Mouse (Mus musculus) megakaryocyte, adult 5-6 weeks (primary cell): ENCODE data around the gene Wipf1. TPM values are rescaled to one million over a fixed set of nuclear protein-coding genes. Genes with fewer than 3 reads are reported as not detected.

ENCODE experiments used
- ATAC-seq: 2 replicates; pipeline ENCODE4 v1.8.0; 2016; ENCODE audit warnings: mild to moderate bottlenecking, inconsistent platforms; ENCODE audit not compliant: poor library complexity, severe bottlenecking
- total RNA-seq, 2 experiments: library from RNA; stranded (forward) in 1 of 2; stranded (reverse) in 1 of 2; fragments of 153-499, 151-499 nt in 1 of 2; fragments of 221-1000, 200-1000 nt in 1 of 2; gene quantifications; 2 replicates each; pipeline versions ENCODE4 v1.2.3 to v1.2.4; 2015 to 2017

The Wipf1 gene
- total RNA-seq, 2 experiments from 2014 or later = 37.4 to 139 TPM

GRCm38 (mm10) chr2:73443985-73444384 is 85.5 kb downstream of the Wipf1 start:
- ATAC-seq = no peak

DNA sequence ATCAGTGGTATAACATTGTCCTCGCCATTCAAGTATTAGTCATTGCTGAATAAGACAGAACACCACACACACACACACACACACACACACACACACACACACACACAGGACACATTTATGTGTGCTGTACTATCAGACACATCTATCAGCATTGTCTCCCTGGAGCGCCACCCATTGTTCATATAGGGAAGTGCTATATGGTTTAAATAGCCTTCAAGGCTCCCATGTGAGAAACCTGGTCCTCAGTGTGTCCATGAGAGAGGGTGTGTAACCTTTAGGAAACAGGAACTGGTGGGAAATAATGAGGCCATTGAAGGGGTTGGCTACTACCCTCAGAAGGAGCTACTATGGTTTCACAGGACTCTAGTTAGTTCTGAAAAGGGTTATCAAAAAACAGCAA is 87.5 kb downstream of the Wipf1 start:
- peak; percentile 35; the same call in 1 of the 2 replicates for ATAC-seq

- ATAC-seq = no peak
These were observed 89.2 kb downstream of the Wipf1 start for GRCm38 (mm10) chr2:73440319-73440718.

- ATAC-seq = no peak
These were observed 92.6 kb downstream of the Wipf1 start for GRCm38 (mm10) chr2:73436976-73437375.

- no peak for ATAC-seq
These were observed 93.7 kb downstream of the Wipf1 start for GRCm38 (mm10) chr2:73435847-73436246.

GRCm38 (mm10) chr2:73431959-73432396 is 97.6 kb downstream of the Wipf1 start:
- no peak for ATAC-seq

DNA sequence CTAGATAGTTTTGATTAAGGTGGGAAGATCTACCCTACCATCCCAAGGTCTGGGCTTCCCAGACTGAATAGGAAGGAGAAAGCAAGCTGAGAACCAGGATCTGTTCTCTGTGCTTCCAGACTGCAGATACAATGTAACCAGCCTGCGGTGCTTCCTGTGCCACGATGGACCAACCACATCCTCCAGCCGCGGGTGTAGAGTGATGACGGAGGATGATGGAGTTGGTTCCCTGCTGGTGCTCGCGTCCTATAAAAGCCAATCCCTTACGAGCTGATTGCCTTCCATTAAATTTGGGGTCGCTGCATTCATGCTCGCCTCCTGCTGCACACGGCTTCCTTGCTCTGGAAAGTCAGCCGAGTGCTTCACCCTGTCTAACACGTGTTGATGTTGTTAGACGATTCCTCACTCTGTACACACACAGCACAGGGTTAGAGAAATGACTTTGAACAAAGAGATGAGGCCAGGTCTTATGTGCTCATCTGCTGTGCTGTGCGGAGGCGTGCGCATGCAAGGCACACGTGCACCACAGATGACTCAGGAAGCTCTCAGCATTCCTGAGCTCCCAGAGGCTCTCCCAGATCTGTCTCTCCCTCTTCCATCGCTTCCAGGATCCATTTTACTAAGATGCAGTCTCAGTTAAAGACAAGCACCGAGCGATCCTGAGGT is 100.6 kb downstream of the Wipf1 start:
- ATAC-seq = 0 out of 2 replicates have a peak, but pooled peaks have one; percentile 32

DNA sequence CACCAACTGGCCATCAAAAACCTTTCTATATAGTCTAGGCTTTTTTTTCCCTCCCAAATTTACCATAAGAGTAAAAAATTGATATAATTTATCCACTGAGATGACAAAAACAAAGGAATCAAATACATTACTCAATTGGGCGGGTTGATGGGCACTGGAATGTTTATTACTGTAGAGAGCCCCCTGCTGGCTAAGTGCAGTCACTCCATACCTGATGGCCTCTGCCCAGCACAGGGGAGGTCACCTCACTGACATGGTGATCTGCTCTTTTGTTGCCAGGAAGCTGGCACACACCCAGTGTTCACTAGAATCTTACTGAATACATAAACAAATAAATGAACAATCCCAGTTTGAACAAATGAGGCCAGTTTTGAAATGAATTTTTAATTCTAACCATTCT is 102.2 kb downstream of the Wipf1 start:
- ATAC-seq = peak; percentile 85

DNA sequence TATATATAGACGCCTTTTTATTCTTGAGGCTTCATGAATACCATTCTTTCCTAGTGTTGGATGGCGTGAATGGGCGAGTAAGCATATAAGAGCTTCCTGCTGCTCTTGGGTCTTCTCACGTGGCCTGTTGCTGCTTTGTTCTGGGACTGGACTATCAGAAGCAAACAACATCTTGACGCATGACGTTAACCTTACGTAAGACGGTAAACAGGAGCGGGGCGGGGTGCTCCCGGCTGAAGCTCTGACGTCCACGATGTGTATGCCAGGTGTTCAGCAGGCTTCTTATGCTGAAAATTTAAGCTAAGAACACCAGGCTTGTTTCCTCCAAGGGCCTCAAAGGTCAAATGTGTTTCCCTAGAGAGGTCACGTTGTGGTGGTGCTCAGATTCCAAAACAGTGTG is 103.7 kb downstream of the Wipf1 start:
- no peak for ATAC-seq

DNA sequence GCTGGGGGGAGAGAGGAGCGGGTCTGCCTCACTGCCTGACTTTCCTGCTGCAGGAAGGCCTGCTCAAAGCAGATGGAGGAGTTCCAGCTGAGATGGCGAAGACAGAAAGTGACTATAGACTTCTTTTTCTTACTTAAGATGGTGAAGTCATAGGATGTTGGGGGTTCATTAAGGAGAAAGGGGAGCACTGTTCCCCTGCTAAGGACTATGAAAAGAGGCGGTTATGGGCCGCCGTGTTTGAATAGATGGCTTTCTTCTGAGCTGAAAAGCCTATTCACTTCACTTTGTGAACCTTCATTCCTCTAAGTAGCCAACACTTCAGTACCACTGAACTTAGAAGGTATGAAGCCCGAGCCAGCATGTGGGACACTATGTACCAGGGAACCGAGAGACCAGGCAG is 109.8 kb downstream of the Wipf1 start:
- no peak for ATAC-seq

GRCm38 (mm10) chr2:73419285-73419684 is 110.2 kb downstream of the Wipf1 start:
- ATAC-seq = peak; percentile 74

GRCm38 (mm10) chr2:73415892-73416291 is 113.6 kb downstream of the Wipf1 start:
- ATAC-seq = no peak

DNA sequence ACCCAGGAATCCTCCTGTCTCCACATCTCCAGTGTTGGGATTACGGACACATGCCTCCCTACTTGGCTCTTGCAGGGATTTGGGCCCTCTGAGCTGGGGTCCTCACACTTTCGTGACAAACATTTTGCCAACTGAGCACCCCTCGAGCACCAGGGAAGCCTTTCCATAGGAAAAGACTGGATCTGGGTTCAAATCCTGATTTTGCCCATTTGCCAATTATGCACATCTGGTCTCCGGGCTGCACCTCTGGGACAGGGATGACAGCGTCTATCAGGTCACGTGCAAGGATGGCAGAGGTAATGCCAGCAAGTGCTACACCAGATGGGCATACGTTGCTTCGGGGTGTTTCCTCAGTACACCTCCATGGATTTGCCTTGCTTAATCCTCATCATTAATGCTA is 119.5 kb downstream of the Wipf1 start:
- no peak for ATAC-seq

GRCm38 (mm10) chr2:73407662-73408061 is 121.9 kb downstream of the Wipf1 start:
- ATAC-seq = no peak

GRCm38 (mm10) chr2:73406336-73406915 is 123.1 kb downstream of the Wipf1 start:
- no peak for ATAC-seq

GRCm38 (mm10) chr2:73404980-73405379 is 124.6 kb downstream of the Wipf1 start:
- ATAC-seq = no peak

- no peak for ATAC-seq
These were observed 125.1 kb downstream of the Wipf1 start for GRCm38 (mm10) chr2:73404442-73404841.

- no peak for ATAC-seq
These were observed 126.0 kb downstream of the Wipf1 start for GRCm38 (mm10) chr2:73403385-73404013.

DNA sequence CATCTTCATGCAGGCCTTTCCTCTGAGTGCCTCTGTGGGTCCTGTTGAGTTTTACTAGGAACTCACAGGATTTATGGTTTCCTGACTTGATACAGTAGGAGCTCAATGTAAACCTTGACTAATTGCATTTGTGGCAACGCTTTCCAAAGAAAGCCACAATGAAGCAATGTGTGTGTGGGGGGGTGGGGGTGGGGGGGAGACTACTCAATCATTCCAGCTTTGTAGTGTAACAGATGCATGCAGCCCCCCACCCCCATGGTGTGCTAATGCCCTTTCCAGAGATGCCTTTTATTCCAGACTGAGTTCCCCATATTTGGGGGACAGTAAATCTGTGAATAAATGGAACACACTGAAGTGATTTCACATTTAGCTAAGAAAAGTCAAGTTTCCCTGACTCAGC is 127.8 kb downstream of the Wipf1 start:
- no peak for ATAC-seq

DNA sequence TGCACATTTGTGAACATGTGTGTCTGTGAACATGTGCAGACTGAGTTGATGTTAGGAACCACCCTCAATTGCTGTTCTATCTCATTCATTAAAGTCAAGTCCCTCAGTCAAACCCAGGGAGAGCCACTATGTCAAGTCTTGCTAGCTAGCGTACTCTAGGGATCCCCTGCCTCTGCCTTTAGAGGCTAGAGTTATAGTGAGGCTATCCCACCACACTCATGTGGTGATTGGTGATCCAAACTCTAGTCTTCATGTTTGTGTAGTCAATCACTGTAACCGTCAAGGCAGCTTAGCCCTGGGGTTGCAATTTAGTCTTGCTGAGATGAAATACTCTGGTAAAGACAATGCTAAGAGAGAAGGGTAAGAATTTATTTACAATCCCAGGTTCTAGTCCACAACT is 132.1 kb downstream of the Wipf1 start:
- ATAC-seq = no peak

GRCm38 (mm10) chr2:73396828-73397325 is 132.7 kb downstream of the Wipf1 start:
- ATAC-seq = peak; percentile 70

DNA sequence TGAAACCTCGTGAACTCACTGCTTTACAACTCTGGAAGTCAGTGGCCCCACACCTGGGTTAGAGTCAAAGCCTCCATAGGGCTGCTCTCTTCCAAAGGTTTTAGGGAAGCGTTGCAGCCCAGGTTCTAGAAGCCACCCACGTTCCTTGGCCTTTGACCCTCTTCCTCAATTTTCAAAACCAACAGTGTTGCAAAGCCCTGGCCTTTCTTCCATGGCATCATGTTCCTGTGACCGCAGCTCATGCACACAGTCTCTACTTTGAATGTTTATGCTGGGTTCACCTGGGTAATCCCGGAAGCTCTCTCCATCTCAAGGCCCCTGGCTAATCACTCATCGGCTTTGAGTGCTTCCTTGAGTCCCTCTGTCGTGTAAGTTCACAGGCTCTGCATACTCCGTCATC is 134.0 kb downstream of the Wipf1 start:
- ATAC-seq = no peak
